Mouse (Mus musculus) ES-E14 (cell line): ENCODE data around the gene Kpna1.

Source experiments
- MAFK ChIP-seq: IDR thresholded peaks from 2 replicates; pipeline ENCODE4 v1.6.1; 2014; ENCODE audit warnings: mild to moderate bottlenecking, low read depth, low read length, inconsistent platforms; ENCODE audit not compliant: insufficient read depth
- ZNF384 ChIP-seq: IDR thresholded peaks from 2 replicates; pipeline ENCODE4 v1.6.1; 2012; ENCODE audit warnings: low read depth, low read length, inconsistent platforms

GRCm38 (mm10) chr16:35939690-35940089, 38.9 kb upstream of the Kpna1 start:
- TF ChIP-seq MAFK: no peak
- no peak for TF ChIP-seq ZNF384
